Mouse (Mus musculus) E14TG2a.4 (cell line): ENCODE data around the gene Foxo6.

ENCODE experiments used
- H3K27me3 ChIP-seq: 2 replicates; pipeline ENCODE4 v1.6.1; 2014; ENCODE audit warnings: low read length, control low read depth; ENCODE audit not compliant: insufficient read depth
- H3K36me3 ChIP-seq: 2 replicates; pipeline ENCODE4 v1.6.1; 2014; ENCODE audit warnings: low read length, control low read depth; ENCODE audit not compliant: insufficient read depth
- H3K4me1 ChIP-seq: replicated peaks from 2 replicates; pipeline ENCODE4 v1.6.1; 2014; ENCODE audit warnings: low read depth, low read length, control low read depth
- H3K4me3 ChIP-seq: replicated peaks from 2 replicates; pipeline ENCODE4 v1.5.1; 2014; ENCODE audit warnings: mild to moderate bottlenecking, low read length
- H3K9me3 ChIP-seq: 2 replicates; pipeline ENCODE4 v1.6.1; 2014; ENCODE audit warnings: low read length, control low read depth
- CTCF ChIP-seq: conservative IDR thresholded peaks from 2 replicates; pipeline ENCODE4 v1.5.1; 2014; ENCODE audit warnings: low read length
- NANOG ChIP-seq: IDR thresholded peaks from 2 replicates; pipeline ENCODE4 v1.6.1; 2014; ENCODE audit warnings: borderline replicate concordance, low read length, mixed read lengths
- POU5F1 ChIP-seq: IDR thresholded peaks from 2 replicates; pipeline ENCODE4 v1.6.1; 2014; ENCODE audit warnings: low read length, borderline replicate concordance

Foxo6 gene

DNA sequence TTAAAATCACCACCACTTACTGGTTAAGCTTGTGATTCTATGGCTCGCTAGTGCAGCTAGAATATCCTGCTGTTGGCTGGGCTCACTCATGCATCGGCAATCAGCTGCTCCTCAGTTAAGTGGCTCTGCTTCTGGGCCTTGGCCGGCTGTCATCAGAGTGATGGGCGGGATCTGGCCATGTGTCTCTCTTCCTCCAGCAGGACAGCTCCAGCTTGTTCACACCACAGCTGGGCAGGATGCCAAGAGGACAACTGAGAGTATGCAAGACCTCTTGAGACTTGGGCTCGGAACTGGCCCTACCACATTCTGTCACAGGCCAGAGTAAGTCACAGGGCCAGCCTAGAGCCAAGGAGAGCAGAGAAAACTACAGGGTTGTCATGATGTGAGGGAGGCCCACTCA, 39.7 kb downstream of the Foxo6 start:
- no peak for TF ChIP-seq NANOG
- TF ChIP-seq POU5F1, result no peak
- TF ChIP-seq CTCF, result no peak
- Histone ChIP-seq H3K4me3 (no peak overlapping the region), H3K4me1 (peaks cover 33% of the 10 kb centered on the region), H3K36me3 (no peaks in the 10 kb centered on the region), H3K9me3 (no peaks in the 10 kb centered on the region), H3K27me3 (peaks cover 25% of the 10 kb centered on the region)

DNA sequence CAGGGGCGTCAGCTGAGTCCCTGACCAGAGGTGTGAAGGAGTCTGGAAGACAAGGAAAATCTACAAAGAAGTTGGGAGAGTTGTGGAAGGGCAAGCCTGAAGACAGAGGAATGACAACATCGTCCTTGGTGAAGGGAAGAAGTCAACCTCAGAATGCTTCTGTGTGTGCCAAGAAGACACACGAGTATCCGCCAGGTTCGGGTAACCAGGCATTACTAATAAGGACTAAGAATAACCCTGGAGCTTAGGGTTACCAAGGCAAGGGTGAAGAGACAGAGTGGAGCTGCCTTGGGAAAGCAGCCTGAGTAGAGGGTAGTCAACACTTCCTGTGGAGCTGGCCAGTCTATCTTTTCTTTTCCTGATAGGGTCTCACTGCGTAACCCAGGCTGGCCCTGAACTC, 41.1 kb downstream of the Foxo6 start:
- H3K4me1 ChIP-seq, result peaks cover 21% of the 10 kb centered on the region
- no peak overlapping the region for H3K4me3 ChIP-seq
- H3K27me3 ChIP-seq, result peaks cover 34% of the 10 kb centered on the region
- TF ChIP-seq NANOG, result no peak
- no peak for TF ChIP-seq POU5F1
- TF ChIP-seq CTCF, result no peak
- no peaks in the 10 kb centered on the region for H3K9me3 ChIP-seq
- no peaks in the 10 kb centered on the region for H3K36me3 ChIP-seq

DNA sequence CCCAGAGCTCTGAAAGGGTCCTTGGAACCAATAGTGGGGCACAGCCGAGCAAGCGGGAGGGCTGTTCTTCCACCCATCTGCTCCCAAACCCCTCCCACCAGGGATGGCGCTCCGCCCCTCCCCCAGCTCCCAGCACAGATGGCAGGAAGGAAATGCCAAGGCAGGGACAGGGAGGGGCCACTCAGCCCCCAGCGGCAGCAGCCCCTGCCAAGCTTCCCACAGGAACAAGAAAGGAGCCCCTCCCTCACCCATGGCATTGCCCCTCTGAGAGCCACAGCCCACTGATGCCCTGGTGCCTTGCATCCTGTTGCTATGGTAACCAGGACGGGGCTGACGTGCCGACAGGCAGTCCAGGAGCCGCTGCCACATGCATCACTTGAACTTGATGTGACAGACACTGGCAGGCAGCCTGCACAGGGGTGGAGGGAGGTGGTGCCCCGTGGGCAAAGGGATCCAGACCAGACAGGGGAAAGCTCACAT, 44.3 kb downstream of the Foxo6 start:
- H3K36me3 ChIP-seq, result no peaks in the 10 kb centered on the region
- H3K9me3 ChIP-seq, result no peaks in the 10 kb centered on the region
- H3K4me3 ChIP-seq, result no peak overlapping the region
- no peak for TF ChIP-seq NANOG
- no peak for TF ChIP-seq POU5F1
- peaks cover 59% of the 10 kb centered on the region for H3K27me3 ChIP-seq
- peaks cover 15% of the 10 kb centered on the region for H3K4me1 ChIP-seq

DNA sequence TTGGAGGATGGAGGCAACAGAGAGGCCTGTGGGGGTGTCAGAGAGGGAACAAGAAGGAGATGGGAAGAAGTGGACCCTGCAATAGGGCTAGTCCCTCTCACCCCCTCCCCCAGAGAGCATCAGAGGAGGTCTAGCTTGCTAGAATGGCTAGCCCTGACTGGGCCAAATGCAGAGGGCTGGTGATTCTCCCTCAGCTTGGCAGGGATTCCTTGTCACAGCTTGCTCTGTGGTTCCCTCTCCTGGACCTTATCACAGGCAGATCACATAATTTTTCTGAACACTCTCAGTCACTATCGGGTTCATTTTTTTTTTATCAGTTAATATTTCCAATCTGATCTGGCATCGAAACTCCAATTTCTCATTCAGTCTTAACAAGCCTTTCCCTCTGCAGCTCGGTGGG, 46.0 kb downstream of the Foxo6 start:
- no peaks in the 10 kb centered on the region for H3K9me3 ChIP-seq
- peaks cover 67% of the 10 kb centered on the region for H3K27me3 ChIP-seq
- TF ChIP-seq POU5F1 (no peak), NANOG (no peak), CTCF (no peak)
- peaks cover 15% of the 10 kb centered on the region for H3K4me1 ChIP-seq
- H3K4me3 ChIP-seq, result no peak overlapping the region
- no peaks in the 10 kb centered on the region for H3K36me3 ChIP-seq

DNA sequence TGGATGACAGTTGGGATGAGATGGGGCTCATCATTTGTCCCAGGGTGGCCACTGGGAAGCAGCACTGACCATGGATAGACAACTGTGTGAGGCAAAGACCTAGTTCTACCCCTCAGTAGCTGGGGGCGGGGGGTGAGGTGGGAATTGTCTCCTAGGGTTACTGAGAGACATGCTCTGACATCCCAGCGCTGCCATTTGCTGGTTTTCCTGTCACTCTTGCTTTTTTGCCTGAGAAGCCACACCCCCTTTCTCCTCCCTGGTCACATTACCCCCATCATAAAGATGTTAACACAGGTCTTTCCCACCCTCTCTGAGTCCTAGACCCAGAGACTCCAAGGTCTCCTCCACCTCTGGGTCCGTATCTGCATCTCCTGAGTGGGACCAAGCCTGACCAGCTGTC, 47.7 kb downstream of the Foxo6 start:
- TF ChIP-seq NANOG (no peak), POU5F1 (no peak), CTCF (no peak)
- Histone ChIP-seq H3K27me3 (peaks cover 67% of the 10 kb centered on the region), H3K4me1 (peaks cover 15% of the 10 kb centered on the region), H3K36me3 (no peaks in the 10 kb centered on the region), H3K4me3 (no peak overlapping the region), H3K9me3 (no peaks in the 10 kb centered on the region)

DNA sequence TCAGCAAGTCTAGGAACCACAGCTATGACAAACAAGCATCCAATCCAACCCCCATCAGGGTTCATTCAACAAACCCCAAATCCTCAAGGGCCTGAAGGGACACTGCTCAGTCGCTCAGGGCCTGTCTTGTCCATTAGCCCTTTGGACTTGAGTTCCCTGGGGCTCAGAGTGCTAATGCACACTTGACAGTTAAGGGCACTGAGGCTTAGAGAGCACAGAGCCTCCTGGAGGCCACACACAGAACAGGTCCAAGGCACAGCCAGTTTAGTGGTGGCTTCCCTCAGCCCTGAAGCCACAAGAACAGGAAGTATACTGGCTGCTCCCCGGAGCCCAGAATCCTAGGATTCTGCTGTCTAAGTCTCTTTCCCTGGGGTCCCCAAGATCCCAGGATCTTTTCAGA, 53.9 kb downstream of the Foxo6 start:
- H3K36me3 ChIP-seq, result no peaks in the 10 kb centered on the region
- peaks cover 48% of the 10 kb centered on the region for H3K27me3 ChIP-seq
- H3K4me1 ChIP-seq, result peaks cover 8% of the 10 kb centered on the region
- H3K9me3 ChIP-seq, result no peaks in the 10 kb centered on the region
- no peak overlapping the region for H3K4me3 ChIP-seq
- TF ChIP-seq NANOG, result no peak
- no peak for TF ChIP-seq CTCF
- TF ChIP-seq POU5F1, result no peak

DNA sequence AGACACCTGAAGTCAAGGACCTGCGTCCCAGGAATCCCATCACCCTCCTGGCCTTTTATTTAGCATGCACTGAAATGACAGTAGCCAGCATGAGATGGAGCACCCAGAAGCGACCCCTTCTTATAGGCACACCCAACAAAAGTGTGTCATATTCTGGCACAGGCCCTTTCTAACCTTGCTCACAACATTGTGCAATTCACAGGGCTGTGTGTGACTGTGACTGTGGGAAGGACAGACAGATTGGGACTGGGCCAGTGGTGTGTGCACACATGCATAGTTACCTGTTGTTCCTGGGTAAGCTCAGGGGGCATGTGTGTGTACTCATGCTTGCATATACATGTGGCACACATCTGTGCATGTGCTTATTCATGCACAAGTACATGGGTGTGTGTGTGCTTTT, 54.6 kb downstream of the Foxo6 start:
- no peak for TF ChIP-seq CTCF
- TF ChIP-seq POU5F1, result no peak
- no peak for TF ChIP-seq NANOG
- H3K27me3 ChIP-seq, result peaks cover 41% of the 10 kb centered on the region
- no peaks in the 10 kb centered on the region for H3K9me3 ChIP-seq
- peaks cover 8% of the 10 kb centered on the region for H3K4me1 ChIP-seq
- no peak overlapping the region for H3K4me3 ChIP-seq
- H3K36me3 ChIP-seq, result no peaks in the 10 kb centered on the region

DNA sequence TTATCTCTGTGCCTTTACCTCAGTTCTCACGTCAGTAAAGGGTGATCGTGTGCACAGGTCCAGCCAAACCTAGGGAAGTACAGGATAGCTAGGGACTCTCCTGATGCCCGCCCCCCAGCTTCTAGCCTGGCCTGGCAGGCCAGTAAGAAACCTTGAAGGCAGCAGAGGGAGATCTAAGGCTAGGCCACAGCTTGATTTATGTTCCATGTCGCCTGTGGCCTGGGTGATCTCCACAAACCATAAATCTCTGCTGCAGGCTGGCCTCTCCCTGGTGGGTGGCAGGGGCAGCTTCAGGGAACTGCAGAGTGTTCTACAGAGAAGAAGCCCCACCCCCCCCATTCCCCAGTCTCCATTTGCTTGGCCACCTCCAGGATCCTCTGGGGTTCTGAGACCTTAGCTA, 55.2 kb downstream of the Foxo6 start:
- H3K9me3 ChIP-seq, result no peaks in the 10 kb centered on the region
- H3K4me1 ChIP-seq, result peaks cover 13% of the 10 kb centered on the region
- TF ChIP-seq NANOG (no peak), POU5F1 (no peak), CTCF (no peak)
- H3K36me3 ChIP-seq, result no peaks in the 10 kb centered on the region
- no peak overlapping the region for H3K4me3 ChIP-seq
- peaks cover 35% of the 10 kb centered on the region for H3K27me3 ChIP-seq

DNA sequence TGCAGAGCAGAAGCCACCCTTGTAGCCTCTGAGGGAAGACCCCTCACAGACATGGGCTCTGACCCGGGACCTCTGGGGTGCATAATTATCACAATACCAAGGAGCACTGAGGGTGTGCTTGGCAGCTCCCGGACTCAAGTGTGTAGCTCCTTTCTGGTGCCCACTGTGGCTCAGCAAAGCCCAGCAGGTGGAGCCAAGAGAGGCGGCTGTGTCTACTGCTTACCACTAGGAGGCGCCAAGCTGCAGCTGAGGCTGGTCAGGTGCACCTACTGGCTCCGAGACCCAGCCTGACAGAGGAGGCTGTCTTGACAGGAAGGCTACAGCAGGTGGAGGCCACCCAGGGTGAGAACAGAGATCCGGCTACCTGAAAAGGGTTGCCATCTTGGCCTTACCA, 56.9 kb downstream of the Foxo6 start:
- Histone ChIP-seq H3K36me3 (no peaks in the 10 kb centered on the region), H3K4me1 (peaks cover 25% of the 10 kb centered on the region), H3K27me3 (peaks cover 27% of the 10 kb centered on the region), H3K9me3 (no peaks in the 10 kb centered on the region), H3K4me3 (no peak overlapping the region)
- TF ChIP-seq CTCF (peak; percentile 98), NANOG (no peak)
